Mouse (Mus musculus) liver, embryonic 15.5 days (tissue): ENCODE data around the gene A830031A19Rik. TPM values are rescaled to one million over a fixed set of nuclear protein-coding genes. Genes with fewer than 3 reads are reported as not detected.

Experiments
- ATAC-seq: fragments of 200-750 bp; cut with Nextera tagmentation; 2 replicates; pipeline ENCODE4 v1.8.0; 2017; ENCODE audit warnings: moderate number of reproducible peaks, mild to moderate bottlenecking, moderate library complexity; ENCODE audit not compliant: insufficient read depth
- H3K27ac ChIP-seq: fragments of 300-500 bp; sonication (generic); replicated peaks from 2 replicates; pipeline ENCODE4 v1.5.1; 2015; ENCODE audit warnings: mild to moderate bottlenecking, inconsistent platforms
- H3K27me3 ChIP-seq: fragments of 300-500 bp; sonication (generic); 2 replicates; pipeline ENCODE4 v1.6.1; 2015; ENCODE audit warnings: mild to moderate bottlenecking, inconsistent platforms
- H3K36me3 ChIP-seq: fragments of 300-500 bp; sonication (generic); replicated peaks from 2 replicates; pipeline ENCODE4 v1.6.1; 2015; ENCODE audit warnings: moderate library complexity, mild to moderate bottlenecking, inconsistent platforms
- H3K4me1 ChIP-seq: fragments of 300-500 bp; sonication (generic); replicated peaks from 2 replicates; pipeline ENCODE4 v1.6.1; 2015; ENCODE audit warnings: inconsistent platforms
- H3K4me2 ChIP-seq: fragments of 300-500 bp; sonication (generic); 2 replicates; pipeline ENCODE4 v1.6.1; 2015; ENCODE audit warnings: moderate library complexity, mild to moderate bottlenecking, inconsistent platforms
- H3K4me3 ChIP-seq: fragments of 300-500 bp; sonication (generic); replicated peaks from 2 replicates; pipeline ENCODE4 v1.5.1; 2015; ENCODE audit warnings: mild to moderate bottlenecking, inconsistent platforms
- H3K9ac ChIP-seq: fragments of 300-500 bp; sonication (generic); 2 replicates; pipeline ENCODE4 v1.6.1; 2015; ENCODE audit warnings: moderate library complexity, mild to moderate bottlenecking, inconsistent platforms
- H3K9me3 ChIP-seq: fragments of 300-500 bp; sonication (generic); replicated peaks from 2 replicates; pipeline ENCODE4 v1.6.1; 2016; ENCODE audit warnings: inconsistent platforms
- WGBS: fragments of 180-500 bp; shearing (Covaris S2); methylation state at CpG from one replicate; pipeline ENCODE4 v1.1.7; 2015; ENCODE audit warnings: mixed read lengths; ENCODE audit not compliant: insufficient replicate concordance; 5-methylcytosine and 5-hydroxymethylcytosine counted together
- microRNA-seq: library from miRNA; unstranded; fragments of <30 nt; microRNA quantifications from one replicate; pipeline ENCODE4, GENCODE M21; 2016
- polyA plus RNA-seq: library from polyadenylated mRNA; unstranded; fragments of >200 nt; fragmentation: Nextera tagmentation; extraction: Ambion mirVana; gene quantifications from 2 replicates; pipeline ENCODE4 v1.2.1, GENCODE M21; 2015

Gene A830031A19Rik
- polyA plus RNA-seq, 1 experiment from 2014 or later: not detected

- 31% methylated on average over 5 of the region's 5 CpGs for WGBS
- ATAC-seq: no peak
- no peaks in the 10 kb centered on the region for H3K36me3 ChIP-seq
Observed at GRCm38 (mm10) chr11:24008244-24008643, 66.6 kb downstream of the A830031A19Rik start.

DNA sequence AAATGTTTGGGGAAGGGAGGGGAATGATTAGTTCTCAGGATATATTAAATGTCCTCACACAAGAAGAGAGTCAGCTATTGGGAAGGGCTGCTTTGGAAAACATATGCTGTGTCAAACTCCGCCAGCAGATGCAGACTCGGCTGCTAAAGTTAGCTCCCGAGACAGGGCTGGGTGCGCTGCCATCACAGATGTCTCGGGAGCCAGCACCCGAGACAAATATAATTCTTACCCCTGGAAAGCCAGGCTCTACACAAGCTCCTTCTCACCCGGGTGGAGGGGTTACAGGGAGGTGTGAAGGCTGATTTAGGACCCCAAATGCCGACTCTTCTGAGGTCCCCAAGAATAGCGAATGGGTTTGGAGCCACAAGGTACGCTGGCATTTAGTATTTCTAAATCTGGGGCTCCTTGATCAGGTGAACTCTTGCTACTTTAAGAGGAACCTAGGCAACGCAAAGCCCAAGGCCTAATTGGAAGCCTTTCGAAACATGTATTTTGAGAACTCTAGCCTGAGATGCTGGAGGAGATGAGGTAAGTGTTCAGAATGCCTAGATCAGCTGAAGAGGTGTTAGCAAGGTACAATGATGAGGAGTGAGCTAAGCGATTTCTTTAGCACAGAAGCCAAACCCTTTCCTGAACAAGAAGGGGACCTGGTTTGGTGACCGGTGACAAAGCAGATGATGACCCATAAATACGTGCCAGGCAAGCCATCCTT lies 69.3 kb downstream of the A830031A19Rik start:
- 66% methylated on average over 15 of the region's 15 CpGs for WGBS
- no peaks in the 10 kb centered on the region for H3K9me3 ChIP-seq
- no peak for ATAC-seq
- H3K4me1 ChIP-seq: no peaks in the 10 kb centered on the region
- H3K4me2 ChIP-seq: no peak overlapping the region
- H3K27ac ChIP-seq: no peak overlapping the region
- H3K27me3 ChIP-seq: no peaks in the 10 kb centered on the region; the same call in 1 of the 2 replicates
- H3K36me3 ChIP-seq: no peaks in the 10 kb centered on the region
- H3K9ac ChIP-seq: no peak overlapping the region
- H3K4me3 ChIP-seq: no peak overlapping the region

More at GRCm38 (mm10) chr11:24008244-24008643, 66.6 kb downstream of the A830031A19Rik start:
- Histone ChIP-seq H3K4me3 (no peak overlapping the region), H3K4me2 (no peak overlapping the region), H3K4me1 (no peaks in the 10 kb centered on the region), H3K27me3 (no peaks in the 10 kb centered on the region; the same call in 1 of the 2 replicates), H3K9me3 (no peaks in the 10 kb centered on the region), H3K9ac (no peak overlapping the region), H3K27ac (no peak overlapping the region)

- no peak overlapping the region for H3K27ac ChIP-seq
- no peak overlapping the region for H3K9ac ChIP-seq
- 64% methylated on average over 7 of the region's 7 CpGs for WGBS
- no peak overlapping the region for H3K4me3 ChIP-seq
- no peak for ATAC-seq
- H3K9me3 ChIP-seq: no peaks in the 10 kb centered on the region
- no peak overlapping the region for H3K4me2 ChIP-seq
- no peaks in the 10 kb centered on the region for H3K4me1 ChIP-seq
- no peaks in the 10 kb centered on the region for H3K36me3 ChIP-seq
- H3K27me3 ChIP-seq: no peaks in the 10 kb centered on the region
Observed at GRCm38 (mm10) chr11:24000675-24001074, 74.2 kb downstream of the A830031A19Rik start.

Small RNA genes lying within 50 kb of the gene (microRNA-seq; reads per million reads assigned to microRNA genes)
- gene Gm44381: not detected

Other genes with a start within 250 kb of the A830031A19Rik start
- 3.7 and 3.8 TPM in 2 replicates for gene Papolg, start 179.8 kb downstream of the A830031A19Rik start, polyA plus RNA-seq
- 24.7 and 25.2 TPM in 2 replicates for gene Bcl11a, start 3.0 kb upstream of the A830031A19Rik start, polyA plus RNA-seq